Mouse (Mus musculus) MEL (cell line): ENCODE data around the gene G0s2.

Experiments used
- CTCF ChIP-seq, 3 experiments: IDR thresholded peaks in 2 of 3; conservative IDR thresholded peaks in 1 of 3; 2 replicates each; pipeline ENCODE4 v1.5.1; 2011 to 2012; ENCODE audit warnings: low read length in 3 of 3, low read depth in 2 of 3, mild to moderate bottlenecking in 2 of 3, improper control_type of control experiment in 1 of 3, inconsistent platforms in 1 of 3, mixed read lengths in 1 of 3, moderate library complexity in 1 of 3; ENCODE audit not compliant: control insufficient read depth in 1 of 3, insufficient read depth in 1 of 3, poor library complexity in 1 of 3, severe bottlenecking in 1 of 3
- E2F4 ChIP-seq: IDR thresholded peaks from 2 replicates; pipeline ENCODE4 v1.6.1; 2011; ENCODE audit warnings: low read depth, low read length, improper control_type of control experiment, borderline replicate concordance
- EP300 ChIP-seq, 2 experiments: IDR thresholded peaks; 2 replicates each; pipeline ENCODE4 v1.6.1; 2011; ENCODE audit warnings: improper control_type of control experiment in 2 of 2, low read length in 2 of 2, low read depth in 1 of 2, mild to moderate bottlenecking in 1 of 2
- GATA1 ChIP-seq: IDR thresholded peaks from 2 replicates; pipeline ENCODE4 v1.6.1; 2011; ENCODE audit warnings: low read depth, low read length, improper control_type of control experiment
- HCFC1 ChIP-seq: IDR thresholded peaks from 2 replicates; pipeline ENCODE4 v1.6.1; 2012; ENCODE audit warnings: low read depth, mild to moderate bottlenecking, inconsistent platforms, low read length, improper control_type of control experiment, moderate library complexity
- MAFK ChIP-seq: IDR thresholded peaks from 2 replicates; pipeline ENCODE4 v1.6.1; 2011; ENCODE audit warnings: low read depth, mild to moderate bottlenecking, low read length, improper control_type of control experiment, borderline replicate concordance
- MAX ChIP-seq: IDR thresholded peaks from 2 replicates; pipeline ENCODE4 v1.6.1; 2011; ENCODE audit warnings: low read length, improper control_type of control experiment
- MXI1 ChIP-seq: IDR thresholded peaks from 2 replicates; pipeline ENCODE4 v1.6.1; 2011; ENCODE audit warnings: mild to moderate bottlenecking, low read depth, low read length, improper control_type of control experiment
- POLR2A ChIP-seq, 2 experiments: IDR thresholded peaks; 2 replicates each; pipeline ENCODE4 v1.6.1; 2011 to 2012; ENCODE audit warnings: low read length in 2 of 2, mild to moderate bottlenecking in 2 of 2, control low read depth in 1 of 2, improper control_type of control experiment in 1 of 2, low read depth in 1 of 2, moderate library complexity in 1 of 2; ENCODE audit not compliant: control insufficient read depth in 1 of 2, insufficient read depth in 1 of 2, poor library complexity in 1 of 2
- POLR2AphosphoS2 ChIP-seq: IDR thresholded peaks from 2 replicates; pipeline ENCODE4 v1.6.1; 2011; ENCODE audit warnings: low read length, improper control_type of control experiment
- SMC3 ChIP-seq: IDR thresholded peaks from 2 replicates; pipeline ENCODE4 v1.6.1; 2011; ENCODE audit warnings: low read depth, low read length, improper control_type of control experiment
- TAL1 ChIP-seq: IDR thresholded peaks from 2 replicates; pipeline ENCODE4 v1.6.1; 2012; ENCODE audit warnings: mild to moderate bottlenecking, inconsistent platforms, low read length, moderate library complexity, mixed read lengths

GRCm38 (mm10) chr1:193242238-193242637 lies 30.8 kb downstream of the G0s2 start:
- TF ChIP-seq GATA1 (no peak), POLR2AphosphoS2 (no peak), CTCF (IDR thresholded peaks at IDR 0.05 in 2 of 3, conservative IDR thresholded peaks at IDR 0.05 in 1 of 3; ENCODE audit: control insufficient read depth in 1 of 3, insufficient read depth in 1 of 3, low read depth in 2 of 3, low read length in 3 of 3, poor library complexity in 1 of 3, severe bottlenecking in 1 of 3) (no peak), MXI1 (no peak), HCFC1 (no peak), MAX (no peak), SMC3 (no peak), TAL1 (no peak), POLR2A (IDR thresholded peaks at IDR 0.05; ENCODE audit: control insufficient read depth in 1 of 2, insufficient read depth in 1 of 2, low read depth in 1 of 2, low read length in 2 of 2, poor library complexity in 1 of 2) (no peak), EP300 (IDR thresholded peaks at IDR 0.05; ENCODE audit: low read depth in 1 of 2, low read length in 2 of 2) (no peak), E2F4 (no peak), MAFK (no peak)
